Mouse (Mus musculus): ENCODE measurements around the gene Exoc7. TPM values are rescaled to one million over a fixed set of nuclear protein-coding genes. Genes with fewer than 3 reads are reported as not detected.

Exoc7 gene
- total and polyA plus RNA-seq, 2 experiments from 2014 or later, result 37.6 to 48.7 TPM

GRCm38 (mm10) chr11:116334417-116334782, 27.4 kb upstream of the Exoc7 start:
- Histone ChIP-seq H3K4me2 (ENCODE audit: low read depth, low read length) (peak overlapping the region; percentile 97), H3K36me3 (replicated peaks; ENCODE audit: control insufficient read depth, insufficient read depth, low read length) (no peaks in the 10 kb centered on the region), H3K4me1 (ENCODE audit: control insufficient read depth, insufficient read depth) (0 out of 2 replicates have a peak, but pooled peaks cover 3% of the 10 kb centered on the region), H3K4me3 (ENCODE audit: low read depth, low read length) (peak overlapping the region; percentile 62), H3K9me3 (replicated peaks; ENCODE audit: control insufficient read depth, low read length) (no peaks in the 10 kb centered on the region), H3K27ac (ENCODE audit: low read depth) (no peak overlapping the region), H3K9ac (replicated peaks; ENCODE audit: low read depth, low read length) (no peak overlapping the region), H3K27me3 (ENCODE audit: control insufficient read depth, insufficient read depth, low read length) (peaks cover 30% of the 10 kb centered on the region)
- DNase-seq (ENCODE audit: low spot score), result no peak
- no peak for ATAC-seq (ENCODE audit: insufficient read depth, low read depth)
- TF ChIP-seq EP300 (IDR thresholded peaks at IDR 0.05; ENCODE audit: low read depth) (no peak), CTCF (IDR thresholded peaks at IDR 0.05; ENCODE audit: low read depth) (no peak)
- 5% methylated on average over 26 of the region's 26 CpGs for WGBS

- TF ChIP-seq EP300 (IDR thresholded peaks at IDR 0.05; ENCODE audit: low read depth), result no peak
- no peak for TF ChIP-seq CTCF (IDR thresholded peaks at IDR 0.05; ENCODE audit: low read depth)
- no peaks in the 10 kb centered on the region for H3K9me3 ChIP-seq (replicated peaks; ENCODE audit: control insufficient read depth, low read length)
- H3K36me3 ChIP-seq (replicated peaks; ENCODE audit: control insufficient read depth, insufficient read depth, low read length), result no peaks in the 10 kb centered on the region
- peaks cover 30% of the 10 kb centered on the region for H3K27me3 ChIP-seq (ENCODE audit: control insufficient read depth, insufficient read depth, low read length)
- ATAC-seq (ENCODE audit: insufficient read depth, low read depth) (no peak), DNase-seq (ENCODE audit: low spot score) (no peak)
- 0 out of 2 replicates have a peak, but pooled peaks cover 3% of the 10 kb centered on the region for H3K4me1 ChIP-seq (ENCODE audit: control insufficient read depth, insufficient read depth)
- 31% methylated on average over 29 of the region's 31 CpGs for WGBS
- peak overlapping the region; percentile 97 for H3K4me2 ChIP-seq (ENCODE audit: low read depth, low read length)
- no peak overlapping the region for H3K27ac ChIP-seq (ENCODE audit: low read depth)
- H3K4me3 ChIP-seq (ENCODE audit: low read depth, low read length), result peak overlapping the region; percentile 62
- no peak overlapping the region for H3K9ac ChIP-seq (replicated peaks; ENCODE audit: low read depth, low read length)
These were observed 26.7 kb upstream of the Exoc7 start for GRCm38 (mm10) chr11:116333526-116334416.

GRCm38 (mm10) chr11:116332983-116333270, 25.9 kb upstream of the Exoc7 start:
- Histone ChIP-seq H3K27ac (ENCODE audit: low read depth) (no peak overlapping the region), H3K9ac (replicated peaks; ENCODE audit: low read depth, low read length) (no peak overlapping the region), H3K4me3 (ENCODE audit: low read depth, low read length) (no peak overlapping the region), H3K4me2 (ENCODE audit: low read depth, low read length) (no peak overlapping the region), H3K9me3 (replicated peaks; ENCODE audit: control insufficient read depth, low read length) (no peaks in the 10 kb centered on the region), H3K4me1 (ENCODE audit: control insufficient read depth, insufficient read depth) (0 out of 2 replicates have a peak, but pooled peaks cover 3% of the 10 kb centered on the region), H3K36me3 (replicated peaks; ENCODE audit: control insufficient read depth, insufficient read depth, low read length) (no peaks in the 10 kb centered on the region), H3K27me3 (ENCODE audit: control insufficient read depth, insufficient read depth, low read length) (peaks cover 30% of the 10 kb centered on the region)
- WGBS, result 88% methylated on average over 3 of the region's 3 CpGs
- DNase-seq (ENCODE audit: low spot score) (no peak), ATAC-seq (ENCODE audit: insufficient read depth, low read depth) (no peak)
- TF ChIP-seq EP300 (IDR thresholded peaks at IDR 0.05; ENCODE audit: low read depth) (no peak), CTCF (IDR thresholded peaks at IDR 0.05; ENCODE audit: low read depth) (no peak)

- H3K4me3 ChIP-seq (ENCODE audit: low read depth, low read length), result no peak overlapping the region
- H3K4me1 ChIP-seq (ENCODE audit: control insufficient read depth, insufficient read depth), result 0 out of 2 replicates have a peak, but pooled peaks cover 3% of the 10 kb centered on the region
- no peak overlapping the region for H3K27ac ChIP-seq (ENCODE audit: low read depth)
- TF ChIP-seq CTCF (IDR thresholded peaks at IDR 0.05; ENCODE audit: low read depth) (no peak), EP300 (IDR thresholded peaks at IDR 0.05; ENCODE audit: low read depth) (no peak)
- H3K36me3 ChIP-seq (replicated peaks; ENCODE audit: control insufficient read depth, insufficient read depth, low read length), result no peaks in the 10 kb centered on the region
- DNase-seq (ENCODE audit: low spot score), result no peak
- H3K9ac ChIP-seq (replicated peaks; ENCODE audit: low read depth, low read length), result no peak overlapping the region
- 55% methylated on average over 19 of the region's 19 CpGs for WGBS
- no peak overlapping the region for H3K4me2 ChIP-seq (ENCODE audit: low read depth, low read length)
- no peaks in the 10 kb centered on the region for H3K9me3 ChIP-seq (replicated peaks; ENCODE audit: control insufficient read depth, low read length)
- H3K27me3 ChIP-seq (ENCODE audit: control insufficient read depth, insufficient read depth, low read length), result peaks cover 30% of the 10 kb centered on the region
- no peak for ATAC-seq (ENCODE audit: insufficient read depth, low read depth)
These were observed 25.4 kb upstream of the Exoc7 start for GRCm38 (mm10) chr11:116332232-116332982.

- H3K9me3 ChIP-seq (replicated peaks; ENCODE audit: control insufficient read depth, low read length), result no peaks in the 10 kb centered on the region
- TF ChIP-seq EP300 (IDR thresholded peaks at IDR 0.05; ENCODE audit: low read depth) (no peak), CTCF (IDR thresholded peaks at IDR 0.05; ENCODE audit: low read depth) (no peak)
- peaks cover 26% of the 10 kb centered on the region for H3K27me3 ChIP-seq (ENCODE audit: control insufficient read depth, insufficient read depth, low read length)
- no peak overlapping the region for H3K4me2 ChIP-seq (ENCODE audit: low read depth, low read length)
- no peak overlapping the region for H3K4me3 ChIP-seq (ENCODE audit: low read depth, low read length)
- ATAC-seq (ENCODE audit: insufficient read depth, low read depth), result no peak
- WGBS, result 79% methylated on average over 7 of the region's 7 CpGs
- H3K27ac ChIP-seq (ENCODE audit: low read depth), result no peak overlapping the region
- DNase-seq (ENCODE audit: low spot score), result no peak
- H3K9ac ChIP-seq (replicated peaks; ENCODE audit: low read depth, low read length), result no peak overlapping the region
- H3K4me1 ChIP-seq (ENCODE audit: control insufficient read depth, insufficient read depth), result 0 out of 2 replicates have a peak, but pooled peaks cover 3% of the 10 kb centered on the region
- H3K36me3 ChIP-seq (replicated peaks; ENCODE audit: control insufficient read depth, insufficient read depth, low read length), result no peaks in the 10 kb centered on the region
These were observed 23.1 kb upstream of the Exoc7 start for GRCm38 (mm10) chr11:116330211-116330518.

Data from heart, postnatal 0 days (tissue).